Mouse (Mus musculus) adrenal gland, adult 8-10 months (tissue): ENCODE results near the gene Gm5724. TPM values are rescaled to one million over a fixed set of nuclear protein-coding genes. Genes with fewer than 3 reads are reported as not detected.

Experiments used
- DNase-seq: peaks from one replicate; pipeline ENCODE4 v3.0.0; 2022
- total RNA-seq, 4 experiments: library from RNA; stranded (reverse); gene quantifications; 2 replicates each; pipeline ENCODE4 v1.2.4; 2022

The Gm5724 gene
- not detected for total RNA-seq

GRCm38 (mm10) chr6:141773710-141774109 is at the start of gene Gm5724:
Gm5724 (minus strand) TSS chr6:141773810.
- no peak for DNase-seq

- peak; percentile 13 for DNase-seq
Measured at GRCm38 (mm10) chr6:141797837-141798236, 24.2 kb upstream of the Gm5724 start.

- DNase-seq, result no peak
Measured at GRCm38 (mm10) chr6:141774476-141774875, 866 bp upstream of the Gm5724 start.

GRCm38 (mm10) chr6:141691246-141691645 is 82.4 kb downstream of the Gm5724 start:
- DNase-seq, result no peak

GRCm38 (mm10) chr6:141687008-141687407 is 86.6 kb downstream of the Gm5724 start:
- no peak for DNase-seq

Other genes with a start within 250 kb of the Gm5724 start
- under 1 TPM; 0.13 to 0.80 (median 0.46) TPM for gene Slco1c1, start 249.4 kb downstream of the Gm5724 start, total RNA-seq
- gene Slco1b2, start 144.3 kb downstream of the Gm5724 start, total RNA-seq, result under 1 TPM in 3 of 4 experiments, not detected in 1; 0.17 to 0.45 (median 0.38) TPM
- gene Slco1a4, start 82.4 kb upstream of the Gm5724 start, total RNA-seq, result 1 to 10 TPM in 1 of 4 experiments, under 1 TPM in 3; 0.07 to 1.1 (median 0.55) TPM
- gene Slco1a1, start 173.2 kb upstream of the Gm5724 start, total RNA-seq, result under 1 TPM in 1 of 4 experiments, not detected in 3; 0.30 TPM
- gene Gm6614, start 237.6 kb upstream of the Gm5724 start, total RNA-seq, result not detected